Mouse (Mus musculus) heart, adult 2 months (tissue): Measurements from ENCODE around the gene Cldnd2. TPM values are rescaled to one million over a fixed set of nuclear protein-coding genes. Genes with fewer than 3 reads are reported as not detected.
"Not testable (repeated sequence)": the region's sequence is repeated elsewhere in the genome, so short reads cannot be mapped to it uniquely, and the experiment has no call there.

Experiments
- DNase-seq, 2 experiments: peaks; one replicate each; pipeline ENCODE4 v3.0.0; 2021
- H3K27ac ChIP-seq: fragments of 200-600 bp; 2 replicates; pipeline ENCODE4 v1.8.1; 2022
- H3K27me3 ChIP-seq: fragments of 200-500 bp; 2 replicates; pipeline ENCODE4 v1.6.1; 2012; ENCODE audit warnings: mild to moderate bottlenecking, low read length, inconsistent platforms, mixed read lengths; ENCODE audit not compliant: control insufficient read depth, insufficient read depth
- H3K36me3 ChIP-seq: fragments of 200-500 bp; 2 replicates; pipeline ENCODE4 v1.6.1; 2012; ENCODE audit warnings: low read length, inconsistent platforms; ENCODE audit not compliant: control insufficient read depth, insufficient read depth
- H3K4me1 ChIP-seq: fragments of 200-500 bp; 2 replicates; pipeline ENCODE4 v1.6.1; 2011; ENCODE audit warnings: low read length; ENCODE audit not compliant: control insufficient read depth, insufficient read depth
- H3K4me3 ChIP-seq: fragments of 200-600 bp; 2 replicates; pipeline ENCODE4 v1.8.1; 2022
- H3K79me2 ChIP-seq: fragments of 200-500 bp; replicated peaks from 2 replicates; pipeline ENCODE4 v1.6.1; 2012; ENCODE audit warnings: mild to moderate bottlenecking, inconsistent platforms, low read length, moderate library complexity, mixed read lengths; ENCODE audit not compliant: control insufficient read depth, insufficient read depth
- H3K9ac ChIP-seq: fragments of 200-500 bp; 2 replicates; pipeline ENCODE4 v1.6.1; 2012; ENCODE audit warnings: low read depth, mild to moderate bottlenecking, control low read depth, inconsistent platforms, low read length, mixed read lengths
- CTCF ChIP-seq: fragments of 200-600 bp; IDR thresholded peaks from 2 replicates; pipeline ENCODE4 v1.8.1; 2022; ENCODE audit warnings: antibody characterized with exemption, mild to moderate bottlenecking, moderate library complexity
- EP300 ChIP-seq: fragments of 200-500 bp; IDR thresholded peaks from 2 replicates; pipeline ENCODE4 v1.6.1; 2011; ENCODE audit warnings: low read depth, low read length, control low read depth; ENCODE audit not compliant: insufficient read depth
- POLR2A ChIP-seq: fragments of 200-500 bp; IDR thresholded peaks from 2 replicates; pipeline ENCODE4 v1.6.1; 2011; ENCODE audit warnings: mild to moderate bottlenecking, low read depth, low read length, control low read depth; ENCODE audit not compliant: insufficient read depth
- WGBS: fragments of 180-500 bp; shearing (Covaris S2); methylation state at CpG from one replicate; pipeline ENCODE4 v1.1.7; 2018; 5-methylcytosine and 5-hydroxymethylcytosine counted together
- intact Hi-C: fragments of 180-260 bp; cut with DNase I; formaldehyde crosslinking; loops from one replicate; pipeline ENCODE4 v1.15.1; 2025
- polyA plus RNA-seq: library from polyadenylated mRNA; depleted of rRNA; stranded (reverse); fragments of >200 nt; gene quantifications from 2 replicates; pipeline ENCODE4 v1.2.3, GENCODE M21; 2012
- total RNA-seq, 2 experiments: library from RNA; stranded (reverse); gene quantifications; 2 replicates each; pipeline ENCODE4 v1.2.3; 2021

Gene Cldnd2
- total and polyA plus RNA-seq, 3 experiments, result not detected

- H3K9ac ChIP-seq, result no peak overlapping the region
- no peaks in the 10 kb centered on the region for H3K36me3 ChIP-seq
- no peaks in the 10 kb centered on the region for H3K27me3 ChIP-seq
- H3K27ac ChIP-seq, result no peak overlapping the region
- DNase-seq, result no peak
- WGBS, result 57% methylated on average over 3 of the region's 3 CpGs
- H3K4me1 ChIP-seq, result no peaks in the 10 kb centered on the region
- no peaks in the 10 kb centered on the region for H3K79me2 ChIP-seq
- intact Hi-C loops, result no loop called here
- H3K4me3 ChIP-seq, result no peak overlapping the region
- TF ChIP-seq EP300 (no peak), CTCF (no peak), POLR2A (no peak)
Observed at GRCm38 (mm10) chr7:43409084-43409483, 31.5 kb upstream of the Cldnd2 start.

GRCm38 (mm10) chr7:43411724-43412123 lies 28.9 kb upstream of the Cldnd2 start:
- H3K9ac ChIP-seq, H3K4me3 ChIP-seq, H3K36me3 ChIP-seq, H3K79me2 ChIP-seq, H3K4me1 ChIP-seq, H3K27me3 ChIP-seq, intact Hi-C loops, H3K27ac ChIP-seq, DNase-seq: not testable (repeated sequence)
- 39% methylated on average over 4 of the region's 4 CpGs for WGBS

GRCm38 (mm10) chr7:43417298-43417697 lies 23.3 kb upstream of the Cldnd2 start:
- DNase-seq, result no peak
- Histone ChIP-seq H3K27ac (no peak overlapping the region), H3K9ac (no peak overlapping the region), H3K79me2 (no peaks in the 10 kb centered on the region), H3K27me3 (no peaks in the 10 kb centered on the region), H3K36me3 (no peaks in the 10 kb centered on the region), H3K4me1 (no peaks in the 10 kb centered on the region), H3K4me3 (no peak overlapping the region)
- 88% methylated on average over 10 of the region's 10 CpGs for WGBS
- TF ChIP-seq EP300, result no peak
- TF ChIP-seq POLR2A, result no peak
- TF ChIP-seq CTCF, result no peak
- intact Hi-C loops, result no loop called here

GRCm38 (mm10) chr7:43422995-43423617 lies 17.5 kb upstream of the Cldnd2 start:
- no peaks in the 10 kb centered on the region for H3K4me1 ChIP-seq
- no peak overlapping the region for H3K4me3 ChIP-seq
- no peaks in the 10 kb centered on the region for H3K27me3 ChIP-seq
- no peaks in the 10 kb centered on the region for H3K36me3 ChIP-seq
- intact Hi-C loops, result loop anchor here (1.0 kb wide), 2 partner anchors 43 to 472 kb away; no protein-coding TSS in a partner anchor
- H3K79me2 ChIP-seq, result no peaks in the 10 kb centered on the region
- DNase-seq, result peak; percentile 80 to 89
- no peak overlapping the region for H3K27ac ChIP-seq
- WGBS, result 6% methylated on average over 11 of the region's 11 CpGs
- no peak overlapping the region for H3K9ac ChIP-seq
- peak; percentile 68; the same call in 1 of the 2 replicates for TF ChIP-seq EP300
- TF ChIP-seq CTCF, result no peak; the same call in 1 of the 2 replicates

- Histone ChIP-seq H3K27me3 (no peaks in the 10 kb centered on the region), H3K4me3 (no peak overlapping the region), H3K9ac (no peak overlapping the region), H3K4me1 (no peaks in the 10 kb centered on the region), H3K27ac (no peak overlapping the region), H3K79me2 (no peaks in the 10 kb centered on the region), H3K36me3 (no peaks in the 10 kb centered on the region)
- 62% methylated on average over 3 of the region's 3 CpGs for WGBS
- DNase-seq, result no peak
- TF ChIP-seq CTCF (no peak), POLR2A (no peak), EP300 (no peak)
- intact Hi-C loops, result loop anchor here (1.0 kb wide), 2 partner anchors 42 to 471 kb away; no protein-coding TSS in a partner anchor
Observed at GRCm38 (mm10) chr7:43423991-43424625, 16.5 kb upstream of the Cldnd2 start.

GRCm38 (mm10) chr7:43427406-43427805 lies 13.2 kb upstream of the Cldnd2 start, which contains the start of gene Lim2:
Gene Lim2, plus strand, starts transcription at chr7:43427670.
- no peak for DNase-seq
- no peaks in the 10 kb centered on the region for H3K27me3 ChIP-seq
- no peak within 1 kb of the TSS for H3K27ac ChIP-seq
- H3K9ac ChIP-seq, result no peak within 1 kb of the TSS
- intact Hi-C loops, result no loop called here
- H3K4me1 ChIP-seq, result no peaks in the 10 kb centered on the region
- no peak within 1 kb of the TSS for H3K4me3 ChIP-seq
- no peaks in the 10 kb centered on the region for H3K79me2 ChIP-seq
- TF ChIP-seq CTCF (no peak), EP300 (no peak)
- WGBS, result 69% methylated on average over 8 of the region's 8 CpGs
- no peaks in the 10 kb centered on the region for H3K36me3 ChIP-seq
